Mouse (Mus musculus) layer of hippocampus, postnatal 14 days (tissue): Measurements from ENCODE around the gene Ganab. TPM values are rescaled to one million over a fixed set of nuclear protein-coding genes. Genes with fewer than 3 reads are reported as not detected.
A peak's percentile ranks its signal among the peaks of the same experiment; 100 is the strongest.

Experiments
- DNase-seq, 2 experiments: peaks; one replicate each; pipeline ENCODE4 v3.0.0; 2021 to 2022; ENCODE audit warnings: low spot score in 2 of 2, mixed read lengths in 1 of 2
- total RNA-seq, 2 experiments: library from RNA; stranded (reverse); gene quantifications; 2 replicates each; pipeline ENCODE4 v1.2.3; 2021

Gene Ganab
- total RNA-seq, 2 experiments from 2014 or later: 111 to 114 TPM

GRCm38 (mm10) chr19:8928689-8929223 lies 30.9 kb downstream of the Ganab start:
- DNase-seq: no peak

- DNase-seq: peak; percentile 55 to 58
These were observed 31.6 kb downstream of the Ganab start, which contains the start of the genes Rom1 and Eml3 for GRCm38 (mm10) chr19:8929224-8930088. TSS of gene Rom1 (minus strand) at chr19:8929356. TSS of gene Eml3 (plus strand) at chr19:8929552.

GRCm38 (mm10) chr19:8930117-8930516 lies 32.2 kb downstream of the Ganab start:
- DNase-seq: no peak

- no peak for DNase-seq
These were observed 32.9 kb downstream of the Ganab start for GRCm38 (mm10) chr19:8930771-8931170.

GRCm38 (mm10) chr19:8936736-8937135 lies 38.9 kb downstream of the Ganab start:
- no peak for DNase-seq

GRCm38 (mm10) chr19:8940526-8941133 lies 42.8 kb downstream of the Ganab start:
- no peak for DNase-seq

- DNase-seq: no peak
These were observed 43.3 kb downstream of the Ganab start for GRCm38 (mm10) chr19:8941136-8941514.

GRCm38 (mm10) chr19:8941515-8942217 lies 43.8 kb downstream of the Ganab start, which contains the start of gene Mta2:
TSS of gene Mta2 (plus strand) at chr19:8941875.
- DNase-seq: peak; percentile 96

- DNase-seq: peak in 1 of 2 experiments; percentile 54
These were observed 44.5 kb downstream of the Ganab start for GRCm38 (mm10) chr19:8942276-8942964.

GRCm38 (mm10) chr19:8943047-8943446 lies 45.2 kb downstream of the Ganab start:
- DNase-seq: no peak

GRCm38 (mm10) chr19:8944062-8944461 lies 46.2 kb downstream of the Ganab start:
- DNase-seq: no peak

GRCm38 (mm10) chr19:8944750-8945149 lies 46.9 kb downstream of the Ganab start:
- peak; percentile 37 to 51 for DNase-seq

GRCm38 (mm10) chr19:8945251-8945650 lies 47.4 kb downstream of the Ganab start:
- DNase-seq: no peak

- DNase-seq: no peak
These were observed 49.1 kb downstream of the Ganab start for GRCm38 (mm10) chr19:8946929-8947328.

- DNase-seq: no peak
These were observed 52.3 kb downstream of the Ganab start for GRCm38 (mm10) chr19:8950190-8950589.

- DNase-seq: peak; percentile 25 to 60
These were observed 54.4 kb downstream of the Ganab start for GRCm38 (mm10) chr19:8952241-8952640.

- peak; percentile 95 to 97 for DNase-seq
These were observed 55.5 kb downstream of the Ganab start, which contains the start of gene Tut1 for GRCm38 (mm10) chr19:8953135-8954039. TSS of gene Tut1 (plus strand) at chr19:8953847.

GRCm38 (mm10) chr19:8954171-8954570 lies 56.3 kb downstream of the Ganab start:
- DNase-seq: no peak

GRCm38 (mm10) chr19:8962256-8962655 lies 64.4 kb downstream of the Ganab start:
- no peak for DNase-seq

GRCm38 (mm10) chr19:8965075-8965474 lies 67.2 kb downstream of the Ganab start:
- DNase-seq: no peak
